Mouse (Mus musculus) heart, postnatal 10 days (tissue): ENCODE results near the gene Gm10563. TPM values are rescaled to one million over a fixed set of nuclear protein-coding genes. Genes with fewer than 3 reads are reported as not detected.

Experiments used
- DNase-seq, 2 experiments: peaks; one replicate each; pipeline ENCODE4 v3.0.0; 2021
- intact Hi-C: fragments of 180-260 bp; cut with DNase I; formaldehyde crosslinking; loops from one replicate; pipeline ENCODE4 v1.15.1; 2025
- total RNA-seq, 2 experiments: library from RNA; stranded (reverse); gene quantifications; 2 replicates each; pipeline ENCODE4 v1.2.3; 2021

Gene Gm10563
- total RNA-seq, 2 experiments from 2014 or later = not detected

DNA sequence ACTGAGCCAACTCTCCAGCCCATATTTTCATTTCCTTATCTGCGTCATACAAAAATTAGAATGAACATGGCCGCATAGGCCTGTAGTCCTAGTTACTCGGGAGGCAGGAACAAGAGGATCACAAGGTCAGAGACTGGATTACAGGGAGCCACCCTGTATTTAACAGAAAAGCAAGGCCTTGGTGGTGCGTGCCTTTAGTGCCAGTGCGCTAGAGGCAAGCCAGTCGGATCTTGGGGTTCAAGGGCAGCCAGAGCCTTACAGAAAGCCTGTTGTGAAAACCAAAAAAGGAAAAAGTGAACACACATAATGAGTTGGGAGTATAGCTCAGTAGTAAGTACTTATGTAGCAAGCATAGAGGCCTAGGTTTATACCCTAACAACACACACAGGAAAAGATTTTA, 75.4 kb downstream of the Gm10563 start:
- DNase-seq = no peak
- intact Hi-C loops = loop anchor here (5.0 kb wide), 1 partner anchor 203 kb away; no protein-coding TSS in a partner anchor

GRCm38 (mm10) chr4:155568632-155569370, 76.4 kb downstream of the Gm10563 start:
- no peak for DNase-seq
- intact Hi-C loops = loop anchor here (1.0 to 5.0 kb wide), 2 partner anchors 88 to 202 kb away; no protein-coding TSS in a partner anchor

GRCm38 (mm10) chr4:155568170-155568569, 77.0 kb downstream of the Gm10563 start:
- peak in 1 of 2 experiments; percentile 58 for DNase-seq

DNA sequence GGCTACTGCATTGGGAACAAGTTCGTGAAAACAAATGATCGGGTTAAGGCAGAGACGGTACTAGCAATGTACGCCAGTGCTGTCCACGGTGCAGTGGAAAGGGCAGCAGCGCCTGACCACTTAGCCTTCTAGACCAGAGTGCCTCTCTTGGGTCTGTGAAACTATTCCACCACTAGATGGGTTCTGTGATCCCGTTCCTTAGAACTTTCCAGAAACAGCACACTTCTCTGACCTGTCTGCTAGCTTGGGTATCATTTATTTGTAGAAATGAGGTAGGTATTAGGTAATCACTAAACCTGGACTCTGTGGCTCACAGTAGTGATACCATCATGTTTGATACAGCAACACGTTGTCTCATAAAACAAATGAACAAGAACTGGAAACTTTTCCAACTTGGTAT, 78.7 kb downstream of the Gm10563 start:
- intact Hi-C loops = loop anchor here (5.0 kb wide), 1 partner anchor 199 kb away; no protein-coding TSS in a partner anchor
- no peak for DNase-seq

More at GRCm38 (mm10) chr4:155568170-155568569, 77.0 kb downstream of the Gm10563 start:
- intact Hi-C loops = loop anchor here (1.0 to 5.0 kb wide), 2 partner anchors 87 to 201 kb away; no protein-coding TSS in a partner anchor

Other genes starting within 250 kb of the Gm10563 start
- not detected for gene Gabrd, start 247.3 kb downstream of the Gm10563 start, total RNA-seq
- gene Cfap74, start 236.2 kb downstream of the Gm10563 start, total RNA-seq = under 1 TPM; 0.30 to 0.34 TPM
- gene Tmem52, start 176.3 kb downstream of the Gm10563 start, total RNA-seq = 1 to 10 TPM in 1 of 2 experiments, not detected in 1; 2.2 TPM
- 100 to 1,000 TPM; 309 to 321 TPM for gene Gnb1, start 154.0 kb downstream of the Gm10563 start, total RNA-seq
- gene Nadk, start 83.0 kb downstream of the Gm10563 start, total RNA-seq = 10 to 100 TPM; 34.8 to 42.4 TPM
- gene Slc35e2, start 44.0 kb downstream of the Gm10563 start, total RNA-seq = 10 to 100 TPM; 12.2 to 13.1 TPM
- 10 to 100 TPM; 28.5 to 30.1 TPM for gene Cdk11b, start 20.6 kb downstream of the Gm10563 start, total RNA-seq
- gene Mmp23, start 8.0 kb upstream of the Gm10563 start, total RNA-seq = 10 to 100 TPM; 24.9 to 25.9 TPM
- 10 to 100 TPM; 21.9 to 22.5 TPM for gene Mib2, start 23.8 kb upstream of the Gm10563 start, total RNA-seq
- gene Fndc10, start 48.9 kb upstream of the Gm10563 start, total RNA-seq = 1 to 10 TPM; 2.9 to 4.3 TPM
- gene Ssu72, start 59.4 kb upstream of the Gm10563 start, total RNA-seq = 10 to 100 TPM; 58.3 to 59.2 TPM
- gene Tmem240, start 89.4 kb upstream of the Gm10563 start, total RNA-seq = under 1 TPM; 0.47 to 0.69 TPM
- 10 to 100 TPM; 67.1 to 73.1 TPM for gene Atad3a, start 115.7 kb upstream of the Gm10563 start, total RNA-seq
- 10 to 100 TPM; 14.0 to 15.8 TPM for gene Vwa1, start 129.3 kb upstream of the Gm10563 start, total RNA-seq
- 1 to 10 TPM; 2.0 to 2.3 TPM for gene Tmem88b, start 140.5 kb upstream of the Gm10563 start, total RNA-seq
- not detected for gene Ankrd65, start 145.0 kb upstream of the Gm10563 start, total RNA-seq
- gene Mrpl20, start 157.5 kb upstream of the Gm10563 start, total RNA-seq = 10 to 100 TPM; 77.2 to 83.5 TPM
- gene Ccnl2, start 167.1 kb upstream of the Gm10563 start, total RNA-seq = 10 to 100 TPM; 49.9 to 50.6 TPM
- gene Aurkaip1, start 185.9 kb upstream of the Gm10563 start, total RNA-seq = 10 to 100 TPM; 84.8 to 91.3 TPM
- gene Mxra8, start 194.3 kb upstream of the Gm10563 start, total RNA-seq = 10 to 100 TPM; 66.0 to 66.1 TPM
- gene Dvl1, start 202.0 kb upstream of the Gm10563 start, total RNA-seq = 10 to 100 TPM; 35.3 to 36.0 TPM
- gene Tas1r3, start 218.0 kb upstream of the Gm10563 start, total RNA-seq = under 1 TPM; 0.20 to 0.34 TPM
- gene Cptp, start 224.0 kb upstream of the Gm10563 start, total RNA-seq = 10 to 100 TPM in 1 of 2 experiments, 1 to 10 TPM in 1; 7.9 to 10.6 TPM
- 10 to 100 TPM; 16.6 to 20.9 TPM for gene Ints11, start 224.1 kb upstream of the Gm10563 start, total RNA-seq
- 10 to 100 TPM; 18.1 to 19.1 TPM for gene Pusl1, start 246.4 kb upstream of the Gm10563 start, total RNA-seq
- gene Acap3, start 246.4 kb upstream of the Gm10563 start, total RNA-seq = 10 to 100 TPM; 20.3 to 21.7 TPM